Mouse (Mus musculus) megakaryocyte progenitor cell, adult 5-6 weeks (primary cell): Measurements from ENCODE around the gene Rnf103. TPM values are rescaled to one million over a fixed set of nuclear protein-coding genes. Genes with fewer than 3 reads are reported as not detected.

ENCODE experiments used
- total RNA-seq, 2 experiments: library from RNA; stranded (forward) in 1 of 2; stranded (reverse) in 1 of 2; fragments of 157-497, 149-512 nt in 1 of 2; fragments of 200-1000 nt in 1 of 2; gene quantifications; 2 replicates each; pipeline versions ENCODE4 v1.2.3 to v1.2.4; 2015 to 2017

Rnf103 gene
- total RNA-seq, 2 experiments from 2014 or later, result 11.7 to 12.4 TPM

Other genes with a start within 250 kb of the Rnf103 start
- gene Krcc1, start 222.2 kb upstream of the Rnf103 start, total RNA-seq (2015), result 75.1 and 76.5 TPM in 2 replicates
- 101 and 114 TPM in 2 replicates for gene Krcc1, start 222.2 kb upstream of the Rnf103 start, total RNA-seq (2017)
- gene Smyd1, start 171.7 kb upstream of the Rnf103 start, total RNA-seq (2015), result not detected in 2 replicates
- gene Smyd1, start 171.7 kb upstream of the Rnf103 start, total RNA-seq (2017), result not detected in 2 replicates
- not detected in 2 replicates for gene Cd8b1, start 171.1 kb upstream of the Rnf103 start, total RNA-seq (2015)
- not detected in 2 replicates for gene Cd8b1, start 171.1 kb upstream of the Rnf103 start, total RNA-seq (2017)
- not detected in 2 replicates for gene Cd8a, start 120.5 kb upstream of the Rnf103 start, total RNA-seq (2015)
- gene Cd8a, start 120.5 kb upstream of the Rnf103 start, total RNA-seq (2017), result not detected in 2 replicates
- 35.1 and 39.9 TPM in 2 replicates for gene Rmnd5a, start 53.3 kb upstream of the Rnf103 start, total RNA-seq (2015)
- gene Rmnd5a, start 53.3 kb upstream of the Rnf103 start, total RNA-seq (2017), result 37.9 and 46.7 TPM in 2 replicates
- 29.5 and 34.7 TPM in 2 replicates for gene Chmp3, start 49.9 kb downstream of the Rnf103 start, total RNA-seq (2015)
- gene Chmp3, start 49.9 kb downstream of the Rnf103 start, total RNA-seq (2017), result 95.2 and 133 TPM in 2 replicates
- gene Kdm3a, start 139.1 kb downstream of the Rnf103 start, total RNA-seq (2015), result 37.7 and 42.3 TPM in 2 replicates
- 31.8 and 38.7 TPM in 2 replicates for gene Kdm3a, start 139.1 kb downstream of the Rnf103 start, total RNA-seq (2017)
- gene Reep1, start 213.7 kb downstream of the Rnf103 start, total RNA-seq (2015), result 0.32 and 1.1 TPM in 2 replicates
- gene Reep1, start 213.7 kb downstream of the Rnf103 start, total RNA-seq (2017), result 0.71 and 1.0 TPM in 2 replicates